Mouse (Mus musculus): ENCODE results near the gene Klhl29. TPM values are rescaled to one million over a fixed set of nuclear protein-coding genes. Genes with fewer than 3 reads are reported as not detected.

Gene Klhl29
- total and polyA plus RNA-seq, 3 experiments: not detected

GRCm38 (mm10) chr12:5336331-5336730 is 39.2 kb downstream of the Klhl29 start:
- H3K9ac ChIP-seq (ENCODE audit: control insufficient read depth, low read depth, low read length, poor library complexity, severe bottlenecking): no peak overlapping the region
- no peak overlapping the region for H3K27ac ChIP-seq (ENCODE audit: control insufficient read depth, low read depth, low read length)
- H3K27me3 ChIP-seq (ENCODE audit: control insufficient read depth in 1 of 2, insufficient read depth in 2 of 2, low read length in 2 of 2): no peaks in the 10 kb centered on the region; a peak in 1 of 4 replicates
- H3K9me3 ChIP-seq (replicated peaks; ENCODE audit: insufficient read depth, low read length): no peaks in the 10 kb centered on the region
- TF ChIP-seq MAFK (IDR thresholded peaks at IDR 0.05; ENCODE audit: borderline replicate concordance, low read depth, low read length): no peak
- no peak for TF ChIP-seq CTCF (IDR thresholded peaks at IDR 0.05 in 2 of 3, conservative IDR thresholded peaks at IDR 0.05 in 1 of 3; ENCODE audit: control insufficient read depth in 1 of 3, insufficient read depth in 1 of 3, low read depth in 2 of 3, low read length in 3 of 3, poor library complexity in 1 of 3, severe bottlenecking in 1 of 3)
- TF ChIP-seq SIN3A (IDR thresholded peaks at IDR 0.05; ENCODE audit: low read length): no peak
- TF ChIP-seq MAX (IDR thresholded peaks at IDR 0.05; ENCODE audit: low read length): no peak
- TF ChIP-seq ZKSCAN1 (IDR thresholded peaks at IDR 0.05; ENCODE audit: low read depth, low read length): no peak
- TF ChIP-seq JUND (IDR thresholded peaks at IDR 0.05; ENCODE audit: low read depth, low read length): no peak
- TF ChIP-seq MYC (IDR thresholded peaks at IDR 0.05; ENCODE audit: low read depth, low read length): no peak
- no peak for TF ChIP-seq CHD1 (IDR thresholded peaks at IDR 0.05; ENCODE audit: low read depth, low read length)
- TF ChIP-seq GATA1 (IDR thresholded peaks at IDR 0.05; ENCODE audit: low read depth, low read length): no peak
- TF ChIP-seq NRF1 (IDR thresholded peaks at IDR 0.05; ENCODE audit: insufficient read depth, low read depth, low read length, poor library complexity, severe bottlenecking): no peak
- no peak for TF ChIP-seq MAZ (IDR thresholded peaks at IDR 0.05; ENCODE audit: low read depth, low read length)
- TF ChIP-seq TAL1 (IDR thresholded peaks at IDR 0.05; ENCODE audit: low read length): no peak
- H3K4me3 ChIP-seq (ENCODE audit: control insufficient read depth in 1 of 2, insufficient read depth in 1 of 2, low read depth in 2 of 2, low read length in 2 of 2): no peak overlapping the region
- H3K4me1 ChIP-seq (ENCODE audit: control insufficient read depth in 1 of 2, insufficient read depth in 2 of 2, low read length in 2 of 2): no peaks in the 10 kb centered on the region
- H3K79me2 ChIP-seq (ENCODE audit: control insufficient read depth, insufficient read depth, low read length, poor library complexity): no peaks in the 10 kb centered on the region
- no peak for DNase-seq (ENCODE audit: low read depth, low spot score)
- no peaks in the 10 kb centered on the region for H3K36me3 ChIP-seq (ENCODE audit: control insufficient read depth in 1 of 2, insufficient read depth in 2 of 2, low read length in 2 of 2)

- Histone ChIP-seq H3K9me3 (replicated peaks; ENCODE audit: insufficient read depth, low read length) (no peaks in the 10 kb centered on the region), H3K9ac (ENCODE audit: control insufficient read depth, low read depth, low read length, poor library complexity, severe bottlenecking) (no peak overlapping the region)
Observed at GRCm38 (mm10) chr12:5334956-5335355, 40.5 kb downstream of the Klhl29 start.

DNA sequence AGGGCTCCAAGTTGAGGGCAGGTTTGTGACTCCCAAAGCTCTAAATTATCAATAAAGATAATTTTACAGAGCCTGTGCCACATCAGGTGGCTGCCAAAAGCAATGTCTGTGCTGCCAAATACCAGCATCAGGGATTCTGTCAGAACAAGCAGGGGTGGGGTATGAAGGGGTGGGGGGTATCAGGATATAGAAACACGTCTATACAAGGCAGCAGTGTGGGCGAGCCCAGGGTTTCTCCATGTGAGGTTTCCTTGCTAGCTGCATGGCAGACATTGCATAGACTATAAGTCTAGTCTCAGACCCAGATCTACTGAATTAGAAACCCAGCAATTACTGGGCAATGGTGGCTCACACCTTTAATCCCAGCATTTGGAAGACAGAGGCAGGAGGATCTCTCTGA is 41.3 kb downstream of the Klhl29 start:
- Histone ChIP-seq H3K4me1 (ENCODE audit: control insufficient read depth in 1 of 2, insufficient read depth in 2 of 2, low read length in 2 of 2) (no peaks in the 10 kb centered on the region), H3K79me2 (ENCODE audit: control insufficient read depth, insufficient read depth, low read length, poor library complexity) (no peaks in the 10 kb centered on the region), H3K36me3 (ENCODE audit: control insufficient read depth in 1 of 2, insufficient read depth in 2 of 2, low read length in 2 of 2) (no peaks in the 10 kb centered on the region), H3K4me3 (ENCODE audit: control insufficient read depth in 1 of 2, insufficient read depth in 1 of 2, low read depth in 2 of 2, low read length in 2 of 2) (no peak overlapping the region), H3K27ac (ENCODE audit: control insufficient read depth, low read depth, low read length) (no peak overlapping the region), H3K9me3 (replicated peaks; ENCODE audit: insufficient read depth, low read length) (no peaks in the 10 kb centered on the region), H3K9ac (ENCODE audit: control insufficient read depth, low read depth, low read length, poor library complexity, severe bottlenecking) (no peak overlapping the region), H3K27me3 (ENCODE audit: control insufficient read depth in 1 of 2, insufficient read depth in 2 of 2, low read length in 2 of 2) (no peaks in the 10 kb centered on the region; a peak in 1 of 4 replicates)
- TF ChIP-seq ZKSCAN1 (IDR thresholded peaks at IDR 0.05; ENCODE audit: low read depth, low read length) (no peak), BHLHE40 (IDR thresholded peaks at IDR 0.05; ENCODE audit: borderline replicate concordance, low read depth, low read length) (no peak), CHD1 (IDR thresholded peaks at IDR 0.05; ENCODE audit: low read depth, low read length) (no peak), RCOR1 (IDR thresholded peaks at IDR 0.05; ENCODE audit: low read depth, low read length) (no peak), HCFC1 (IDR thresholded peaks at IDR 0.05; ENCODE audit: low read depth, low read length) (no peak), ETS1 (IDR thresholded peaks at IDR 0.05; ENCODE audit: low read depth, low read length) (no peak), SMC3 (IDR thresholded peaks at IDR 0.05; ENCODE audit: low read depth, low read length) (no peak)
- no peak for DNase-seq (ENCODE audit: low read depth, low spot score)

More at GRCm38 (mm10) chr12:5334956-5335355, 40.5 kb downstream of the Klhl29 start:
- Histone ChIP-seq H3K36me3 (ENCODE audit: control insufficient read depth in 1 of 2, insufficient read depth in 2 of 2, low read length in 2 of 2) (no peaks in the 10 kb centered on the region), H3K4me1 (ENCODE audit: control insufficient read depth in 1 of 2, insufficient read depth in 2 of 2, low read length in 2 of 2) (no peaks in the 10 kb centered on the region), H3K79me2 (ENCODE audit: control insufficient read depth, insufficient read depth, low read length, poor library complexity) (no peaks in the 10 kb centered on the region), H3K27ac (ENCODE audit: control insufficient read depth, low read depth, low read length) (no peak overlapping the region), H3K27me3 (ENCODE audit: control insufficient read depth in 1 of 2, insufficient read depth in 2 of 2, low read length in 2 of 2) (no peaks in the 10 kb centered on the region; a peak in 1 of 4 replicates), H3K4me3 (ENCODE audit: control insufficient read depth in 1 of 2, insufficient read depth in 1 of 2, low read depth in 2 of 2, low read length in 2 of 2) (no peak overlapping the region)
- DNase-seq (ENCODE audit: low read depth, low spot score): no peak
- TF ChIP-seq MYB (IDR thresholded peaks at IDR 0.05; ENCODE audit: low read depth, low read length) (no peak), MYC (IDR thresholded peaks at IDR 0.05; ENCODE audit: low read depth, low read length) (no peak), NELFE (IDR thresholded peaks at IDR 0.05; ENCODE audit: low read depth, low read length) (no peak), ELF1 (IDR thresholded peaks at IDR 0.05; ENCODE audit: low read depth, low read length) (no peak), GABPA (IDR thresholded peaks at IDR 0.05; ENCODE audit: low read depth, low read length) (no peak), UBTF (IDR thresholded peaks at IDR 0.05; ENCODE audit: borderline replicate concordance, insufficient read depth, low read depth, low read length) (no peak), POLR2A (IDR thresholded peaks at IDR 0.05; ENCODE audit: control insufficient read depth in 1 of 2, insufficient read depth in 1 of 2, low read depth in 1 of 2, low read length in 2 of 2, poor library complexity in 1 of 2) (no peak), BHLHE40 (IDR thresholded peaks at IDR 0.05; ENCODE audit: borderline replicate concordance, low read depth, low read length) (no peak)
